Mouse (Mus musculus): Measurements from ENCODE around the gene Tmc8. TPM values are rescaled to one million over a fixed set of nuclear protein-coding genes. Genes with fewer than 3 reads are reported as not detected.
A peak's percentile ranks its signal among the peaks of the same experiment; 100 is the strongest.
"Not testable (repeated sequence)": the region's sequence is repeated elsewhere in the genome, so short reads cannot be mapped to it uniquely, and the experiment has no call there.

Gene Tmc8
- polyA plus RNA-seq, 1 experiment from 2014 or later, result 6.6 TPM

GRCm38 (mm10) chr11:117801650-117802049 lies 19.8 kb downstream of the Tmc8 start:
- 74% methylated on average over 7 of the region's 7 CpGs for WGBS
- no peaks in the 10 kb centered on the region for H3K27me3 ChIP-seq (replicated peaks)
- H3K4me3 ChIP-seq (replicated peaks), result no peak overlapping the region
- H3K4me2 ChIP-seq (replicated peaks), result no peak overlapping the region
- no peak overlapping the region for H3K27ac ChIP-seq
- no peak overlapping the region for H3K9ac ChIP-seq
- H3K9me3 ChIP-seq, result no peaks in the 10 kb centered on the region
- peaks cover 14% of the 10 kb centered on the region for H3K4me1 ChIP-seq (replicated peaks)
- ATAC-seq, result no peak
- H3K36me3 ChIP-seq, result no peaks in the 10 kb centered on the region

GRCm38 (mm10) chr11:117803166-117803688 lies 21.4 kb downstream of the Tmc8 start:
- Histone ChIP-seq H3K4me1 (replicated peaks) (peaks cover 4% of the 10 kb centered on the region), H3K27ac (no peak overlapping the region), H3K4me3 (replicated peaks) (no peak overlapping the region), H3K4me2 (replicated peaks) (no peak overlapping the region), H3K36me3 (no peaks in the 10 kb centered on the region), H3K9me3 (no peaks in the 10 kb centered on the region), H3K27me3 (replicated peaks) (no peaks in the 10 kb centered on the region), H3K9ac (no peak overlapping the region)
- WGBS, result 87% methylated on average over 3 of the region's 3 CpGs
- no peak for ATAC-seq

- Histone ChIP-seq H3K4me3 (replicated peaks) (no peak overlapping the region), H3K4me2 (replicated peaks) (no peak overlapping the region), H3K4me1 (replicated peaks) (peaks cover 19% of the 10 kb centered on the region), H3K9ac (no peak overlapping the region), H3K27ac (no peak overlapping the region), H3K9me3 (no peaks in the 10 kb centered on the region), H3K36me3 (no peaks in the 10 kb centered on the region), H3K27me3 (replicated peaks) (no peaks in the 10 kb centered on the region)
- 91% methylated on average over 6 of the region's 6 CpGs for WGBS
- ATAC-seq, result no peak
These were observed 24.9 kb downstream of the Tmc8 start for GRCm38 (mm10) chr11:117806781-117807180.

GRCm38 (mm10) chr11:117809407-117810311 lies 27.8 kb downstream of the Tmc8 start, which contains the start of the genes Gm20708 and Syngr2:
Gene Gm20708, plus strand, starts transcription at chr11:117809668.
Gene Syngr2, plus strand, starts transcription at chr11:117809668.
- ATAC-seq, result peak; percentile 83
- Histone ChIP-seq H3K9ac (peak within 1 kb of the TSS; percentile 77), H3K27ac (peak within 1 kb of the TSS; percentile 89), H3K9me3 (no peaks in the 10 kb centered on the region), H3K36me3 (peaks cover 25% of the 10 kb centered on the region), H3K27me3 (replicated peaks) (no peaks in the 10 kb centered on the region), H3K4me1 (replicated peaks) (peaks cover 19% of the 10 kb centered on the region), H3K4me3 (replicated peaks) (peak within 1 kb of the TSS; percentile 82), H3K4me2 (replicated peaks) (peak within 1 kb of the TSS; percentile 95)
- WGBS, result under 1% methylated on average over 74 of the region's 75 CpGs

DNA sequence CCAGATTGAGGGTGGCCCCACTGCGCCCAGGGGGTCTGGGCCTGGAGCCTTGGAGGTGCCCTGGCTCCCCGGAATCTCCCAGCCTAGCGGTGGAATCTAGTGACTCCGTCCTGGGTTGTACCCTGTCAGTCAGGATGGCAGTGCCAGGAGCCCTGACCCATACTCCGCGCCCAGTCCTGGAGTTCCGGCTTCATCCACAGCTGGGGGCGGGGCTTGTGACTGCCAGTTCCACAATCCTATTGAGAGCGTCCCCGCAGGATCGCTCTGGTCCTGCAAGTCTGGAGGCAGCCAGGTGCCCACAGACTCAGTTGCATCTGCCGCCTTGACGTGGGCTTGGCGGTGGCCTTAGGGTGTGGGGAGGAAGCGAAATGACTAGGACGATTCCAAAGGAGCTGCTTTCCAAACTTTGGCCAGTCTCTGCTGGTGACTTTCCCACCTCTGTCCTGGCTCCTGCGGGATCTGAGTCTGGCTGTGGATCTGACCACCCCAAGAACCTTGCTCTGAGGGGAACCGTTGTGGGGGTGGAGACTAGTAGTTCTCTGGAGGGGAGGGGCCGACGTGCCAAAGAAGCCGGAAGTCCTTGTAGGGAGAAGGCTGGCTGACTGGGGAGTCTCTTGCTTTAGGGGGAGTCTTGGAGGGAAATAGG lies 28.6 kb downstream of the Tmc8 start:
- peak overlapping the region; percentile 89 for H3K27ac ChIP-seq
- peak; percentile 90 for ATAC-seq
- peaks cover 31% of the 10 kb centered on the region for H3K36me3 ChIP-seq
- peaks cover 19% of the 10 kb centered on the region for H3K4me1 ChIP-seq (replicated peaks)
- H3K9ac ChIP-seq, result peak overlapping the region; percentile 77
- peak overlapping the region; percentile 82 for H3K4me3 ChIP-seq (replicated peaks)
- peak overlapping the region; percentile 95 for H3K4me2 ChIP-seq (replicated peaks)
- H3K9me3 ChIP-seq, result no peaks in the 10 kb centered on the region
- no peaks in the 10 kb centered on the region for H3K27me3 ChIP-seq (replicated peaks)
- WGBS, result under 1% methylated on average over 21 of the region's 21 CpGs

GRCm38 (mm10) chr11:117813867-117814266 lies 32.0 kb downstream of the Tmc8 start:
- Histone ChIP-seq H3K4me1 (replicated peaks) (peaks cover 19% of the 10 kb centered on the region), H3K36me3 (peaks cover 42% of the 10 kb centered on the region), H3K4me2 (replicated peaks) (no peak overlapping the region), H3K27ac (0 out of 2 replicates have a peak overlapping the region, but pooled peaks have one; percentile 13), H3K9ac (no peak overlapping the region), H3K4me3 (replicated peaks) (no peak overlapping the region), H3K27me3 (replicated peaks) (no peaks in the 10 kb centered on the region), H3K9me3 (no peaks in the 10 kb centered on the region)
- ATAC-seq, result no peak
- 61% methylated on average over 5 of the region's 5 CpGs for WGBS

DNA sequence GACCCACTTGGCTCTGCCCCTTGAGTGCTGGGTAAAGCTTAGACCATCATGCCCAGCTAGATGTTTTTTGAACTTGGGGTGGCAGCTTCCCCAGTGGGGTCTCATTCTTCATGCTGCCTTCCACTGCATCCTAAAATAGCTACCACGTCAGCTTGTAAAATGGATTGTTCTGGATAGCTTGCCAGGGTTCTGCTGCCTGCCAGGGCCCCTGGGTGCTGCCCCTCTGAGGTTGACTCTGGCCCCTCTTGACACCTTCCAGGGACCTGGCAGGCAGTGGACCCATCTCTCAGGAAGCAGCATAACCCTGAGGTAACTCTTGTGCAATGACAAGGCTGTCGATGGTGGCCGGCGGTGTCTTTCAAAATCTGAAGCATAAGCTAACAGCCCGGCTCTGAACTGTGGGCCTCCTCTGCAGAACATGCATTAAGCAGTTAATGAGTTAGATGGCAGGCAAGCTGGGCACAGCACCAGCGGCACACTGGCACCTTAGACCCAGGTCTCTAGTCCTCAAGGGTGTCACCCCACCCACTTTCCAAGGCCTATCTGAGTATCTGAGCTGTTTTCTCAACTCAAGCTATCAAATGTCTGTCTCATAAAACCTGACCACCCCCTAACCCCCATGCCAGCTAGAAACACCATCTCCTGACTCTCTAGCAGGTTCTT lies 33.0 kb downstream of the Tmc8 start:
- no peak overlapping the region for H3K27ac ChIP-seq
- peaks cover 50% of the 10 kb centered on the region for H3K36me3 ChIP-seq
- H3K4me1 ChIP-seq (replicated peaks), result peaks cover 14% of the 10 kb centered on the region
- no peak overlapping the region for H3K4me2 ChIP-seq (replicated peaks)
- 91% methylated on average over 6 of the region's 6 CpGs for WGBS
- no peak overlapping the region for H3K4me3 ChIP-seq (replicated peaks)
- H3K27me3 ChIP-seq (replicated peaks), result no peaks in the 10 kb centered on the region
- no peaks in the 10 kb centered on the region for H3K9me3 ChIP-seq
- H3K9ac ChIP-seq, result no peak overlapping the region
- no peak for ATAC-seq

GRCm38 (mm10) chr11:117815850-117816249 lies 34.0 kb downstream of the Tmc8 start:
- not testable (repeated sequence) for H3K27me3 ChIP-seq (replicated peaks); H3K9me3 ChIP-seq; H3K4me1 ChIP-seq (replicated peaks); H3K4me2 ChIP-seq (replicated peaks); ATAC-seq; H3K4me3 ChIP-seq (replicated peaks); H3K9ac ChIP-seq; H3K27ac ChIP-seq
- peaks cover 56% of the 10 kb centered on the region for H3K36me3 ChIP-seq
- WGBS, result 75% methylated on average over 9 of the region's 9 CpGs

DNA sequence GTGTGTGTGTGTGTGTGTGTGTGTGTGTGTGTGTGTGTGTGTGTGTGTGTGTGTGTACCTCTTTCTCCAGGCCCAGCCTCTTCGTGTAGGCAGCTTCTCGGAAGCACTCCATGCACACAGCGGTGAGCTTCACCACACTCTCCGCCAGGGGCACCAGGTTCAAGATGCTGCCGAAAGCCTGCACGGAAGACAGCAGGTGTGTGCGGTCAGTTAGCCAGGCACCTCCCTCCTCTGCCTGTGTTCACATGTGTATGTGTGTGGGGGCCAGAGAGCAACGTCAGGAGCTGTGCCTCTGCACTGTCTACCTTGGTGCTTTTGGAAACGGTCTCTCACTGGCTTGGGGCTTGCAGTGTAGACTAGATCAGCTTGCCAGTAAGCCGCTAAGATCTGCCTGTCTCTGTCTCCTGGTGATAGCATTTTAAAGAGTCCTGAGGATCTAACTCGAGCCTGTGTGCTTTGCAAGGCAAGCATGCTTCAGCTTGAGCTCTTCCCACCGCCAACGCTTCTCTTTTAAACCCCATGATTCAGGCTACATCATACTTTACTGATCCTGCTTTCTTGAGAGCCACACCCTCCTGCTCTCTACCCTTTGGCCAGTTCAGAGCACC lies 34.6 kb downstream of the Tmc8 start:
- no peak for ATAC-seq
- 82% methylated on average over 13 of the region's 13 CpGs for WGBS
- H3K36me3 ChIP-seq, result peaks cover 61% of the 10 kb centered on the region

DNA sequence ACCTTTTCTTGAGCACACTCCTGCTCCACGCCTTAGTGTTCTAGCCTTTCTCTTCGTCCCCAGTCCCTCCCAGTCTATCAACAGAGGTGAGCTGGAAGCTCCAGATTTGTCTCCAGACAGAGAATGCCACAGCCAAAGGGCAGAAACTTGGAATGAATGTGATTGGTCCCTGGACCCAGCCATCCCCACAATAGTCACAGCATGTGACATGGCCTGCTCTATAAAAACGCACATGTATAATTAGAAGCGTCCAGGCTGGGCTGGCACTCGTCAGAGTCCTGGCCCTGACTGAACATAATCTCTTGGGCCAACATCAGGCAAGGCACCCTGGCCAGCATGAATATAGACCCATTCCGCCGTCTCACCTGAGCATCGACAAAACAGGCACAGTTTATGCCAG lies 37.2 kb downstream of the Tmc8 start:
- no peak for ATAC-seq
- Histone ChIP-seq H3K9ac (no peak overlapping the region), H3K4me1 (replicated peaks) (peaks cover 20% of the 10 kb centered on the region), H3K4me3 (replicated peaks) (no peak overlapping the region), H3K36me3 (peaks cover 48% of the 10 kb centered on the region), H3K27me3 (replicated peaks) (no peaks in the 10 kb centered on the region), H3K27ac (no peak overlapping the region), H3K9me3 (no peaks in the 10 kb centered on the region), H3K4me2 (replicated peaks) (no peak overlapping the region)
- WGBS, result 84% methylated on average over 8 of the region's 8 CpGs

More for the DNA sequence above, 34.6 kb downstream of the Tmc8 start:
- H3K4me2 ChIP-seq (replicated peaks), result no peak overlapping the region
- H3K9ac ChIP-seq, result no peak overlapping the region
- H3K4me3 ChIP-seq (replicated peaks), result no peak overlapping the region
- no peaks in the 10 kb centered on the region for H3K9me3 ChIP-seq
- no peaks in the 10 kb centered on the region for H3K27me3 ChIP-seq (replicated peaks)
- H3K4me1 ChIP-seq (replicated peaks), result peaks cover under 1% of the 10 kb centered on the region; the same call in 1 of the 2 replicates
- H3K27ac ChIP-seq, result no peak overlapping the region

- Histone ChIP-seq H3K27ac (no peak overlapping the region), H3K9ac (no peak overlapping the region), H3K4me1 (replicated peaks) (peaks cover 24% of the 10 kb centered on the region), H3K4me3 (replicated peaks) (no peak overlapping the region), H3K9me3 (no peaks in the 10 kb centered on the region), H3K4me2 (replicated peaks) (no peak overlapping the region), H3K36me3 (peaks cover 37% of the 10 kb centered on the region), H3K27me3 (replicated peaks) (no peaks in the 10 kb centered on the region)
- 91% methylated on average over 7 of the region's 7 CpGs for WGBS
- no peak for ATAC-seq
These were observed 38.3 kb downstream of the Tmc8 start for GRCm38 (mm10) chr11:117820173-117820572.

Data from intestine, embryonic 15.5 days (tissue).